Mouse (Mus musculus) neutrophil, adult 5-6 weeks (primary cell): Measurements from ENCODE around the gene Galnt18. TPM values are rescaled to one million over a fixed set of nuclear protein-coding genes. Genes with fewer than 3 reads are reported as not detected.

Experiments
- ATAC-seq: fragments of 151-379, 151-347 bp; 2 replicates; pipeline ENCODE4 v1.8.0; 2017; ENCODE audit warnings: mild to moderate bottlenecking, moderate TSS enrichment; ENCODE audit not compliant: insufficient number of reproducible peaks, poor library complexity, low FRiP score, severe bottlenecking; ENCODE audit errors: extremely low read depth
- total RNA-seq: library from RNA; stranded (forward); fragments of 200-1000 nt; gene quantifications from 2 replicates; pipeline ENCODE4 v1.2.3, GENCODE M21; 2017

Gene Galnt18
- total RNA-seq, 1 experiment from 2014 or later, result 0.23 TPM

GRCm38 (mm10) chr7:111663139-111664073, 116.4 kb downstream of the Galnt18 start:
- no peak for ATAC-seq

- no peak for ATAC-seq
These were observed 121.2 kb downstream of the Galnt18 start for GRCm38 (mm10) chr7:111658579-111658978.

- no peak for ATAC-seq
These were observed 124.8 kb downstream of the Galnt18 start for GRCm38 (mm10) chr7:111655002-111655401.

GRCm38 (mm10) chr7:111654526-111654925, 125.3 kb downstream of the Galnt18 start:
- ATAC-seq, result no peak

GRCm38 (mm10) chr7:111644362-111644761, 135.4 kb downstream of the Galnt18 start:
- ATAC-seq, result no peak

GRCm38 (mm10) chr7:111638899-111639298, 140.9 kb downstream of the Galnt18 start:
- no peak for ATAC-seq

GRCm38 (mm10) chr7:111638465-111638864, 141.3 kb downstream of the Galnt18 start:
- no peak for ATAC-seq

GRCm38 (mm10) chr7:111637866-111638448, 141.8 kb downstream of the Galnt18 start:
- ATAC-seq, result no peak

- ATAC-seq, result no peak
These were observed 143.3 kb downstream of the Galnt18 start for GRCm38 (mm10) chr7:111636503-111636902.

GRCm38 (mm10) chr7:111631265-111631664, 148.5 kb downstream of the Galnt18 start:
- no peak for ATAC-seq

- no peak for ATAC-seq
These were observed 153.5 kb downstream of the Galnt18 start for GRCm38 (mm10) chr7:111626232-111626631.

- ATAC-seq, result no peak
These were observed 154.0 kb downstream of the Galnt18 start for GRCm38 (mm10) chr7:111625736-111626135.

- no peak for ATAC-seq
These were observed 163.4 kb downstream of the Galnt18 start for GRCm38 (mm10) chr7:111616231-111616937.

- no peak for ATAC-seq
These were observed 165.3 kb downstream of the Galnt18 start for GRCm38 (mm10) chr7:111614471-111614870.

- ATAC-seq, result no peak
These were observed 172.3 kb downstream of the Galnt18 start for GRCm38 (mm10) chr7:111607476-111607875.

GRCm38 (mm10) chr7:111606091-111606490, 173.7 kb downstream of the Galnt18 start:
- no peak for ATAC-seq

GRCm38 (mm10) chr7:111605663-111606062, 174.1 kb downstream of the Galnt18 start:
- ATAC-seq, result no peak

GRCm38 (mm10) chr7:111604578-111605208, 175.1 kb downstream of the Galnt18 start:
- no peak for ATAC-seq

GRCm38 (mm10) chr7:111603186-111603585, 176.6 kb downstream of the Galnt18 start:
- ATAC-seq, result no peak
